Mouse (Mus musculus) bone marrow, adult 2 months (tissue): ENCODE measurements around the gene Tango6. TPM values are rescaled to one million over a fixed set of nuclear protein-coding genes. Genes with fewer than 3 reads are reported as not detected.

Experiments
- H3K27ac ChIP-seq: fragments of 200-500 bp; 2 replicates; pipeline ENCODE4 v1.5.1; 2012; ENCODE audit warnings: low read depth, mild to moderate bottlenecking, control low read depth, inconsistent platforms, low read length; ENCODE audit not compliant: control insufficient read depth, poor library complexity, insufficient read depth
- H3K4me1 ChIP-seq: fragments of 200-500 bp; 2 replicates; pipeline ENCODE4 v1.6.1; 2011; ENCODE audit warnings: low read length; ENCODE audit not compliant: control insufficient read depth, insufficient read depth
- H3K4me3 ChIP-seq: fragments of 200-500 bp; replicated peaks from 2 replicates; pipeline ENCODE3; 2011; ENCODE audit warnings: mild to moderate bottlenecking, low read depth, low read length, control low read depth; ENCODE audit not compliant: control insufficient read depth
- CTCF ChIP-seq: fragments of 200-500 bp; IDR thresholded peaks from 2 replicates; pipeline ENCODE4 v1.5.1; 2011; ENCODE audit warnings: low read length, control low read depth; ENCODE audit not compliant: control insufficient read depth, insufficient read depth
- POLR2A ChIP-seq: fragments of 200-500 bp; IDR thresholded peaks from 2 replicates; pipeline ENCODE4 v1.6.1; 2011; ENCODE audit warnings: low read depth, mild to moderate bottlenecking, control low read depth, low read length, borderline replicate concordance; ENCODE audit not compliant: control insufficient read depth
- WGBS: fragments of 180-500 bp; shearing (Covaris S2); methylation state at CpG from one replicate; pipeline ENCODE4 v1.1.7; 2018; 5-methylcytosine and 5-hydroxymethylcytosine counted together
- polyA plus RNA-seq: library from polyadenylated mRNA; stranded (reverse); fragments of >200 nt; gene quantifications from 2 replicates; pipeline ENCODE4 v1.2.4, GENCODE M21; 2011; ENCODE audit warnings: low replicate concordance; ENCODE audit not compliant: missing spikeins, insufficient read depth, insufficient read length

Tango6 gene
- polyA plus RNA-seq: 1.7 and 3.2 TPM in 2 replicates

GRCm38 (mm10) chr8:106682971-106683668 lies at the start of gene Tango6:
Gene Tango6 (plus strand): TSS chr8:106683068.
- TF ChIP-seq POLR2A (peak; percentile 90; the same call in 1 of the 2 replicates), CTCF (peak; percentile 66)
- WGBS: under 1% methylated on average over 50 of the region's 50 CpGs
- Histone ChIP-seq H3K27ac (peak within 1 kb of the TSS; percentile 76), H3K4me3 (peak within 1 kb of the TSS; percentile 92), H3K4me1 (peaks cover under 1% of the 10 kb centered on the region; the same call in 1 of the 2 replicates)

GRCm38 (mm10) chr8:106633361-106634158 lies 49.3 kb upstream of the Tango6 start:
- Histone ChIP-seq H3K4me1 (peaks cover 1% of the 10 kb centered on the region), H3K4me3 (no peak overlapping the region), H3K27ac (no peak overlapping the region; the same call in 1 of the 2 replicates)
- 33% methylated on average over 17 of the region's 17 CpGs for WGBS
- TF ChIP-seq CTCF (no peak), POLR2A (no peak)

- Histone ChIP-seq H3K4me3 (no peak overlapping the region), H3K4me1 (peaks cover 1% of the 10 kb centered on the region), H3K27ac (no peak overlapping the region)
- TF ChIP-seq POLR2A: no peak
- TF ChIP-seq CTCF: no peak
- WGBS: 14% methylated on average over 5 of the region's 5 CpGs
Observed at GRCm38 (mm10) chr8:106635284-106635683, 47.6 kb upstream of the Tango6 start.

GRCm38 (mm10) chr8:106637446-106637845 lies 45.4 kb upstream of the Tango6 start:
- TF ChIP-seq POLR2A (no peak), CTCF (no peak)
- Histone ChIP-seq H3K4me3 (no peak overlapping the region), H3K4me1 (peaks cover 1% of the 10 kb centered on the region), H3K27ac (no peak overlapping the region)
- WGBS: 83% methylated on average over 4 of the region's 4 CpGs

- TF ChIP-seq CTCF (no peak), POLR2A (no peak)
- WGBS: 84% methylated on average over 7 of the region's 7 CpGs
Observed at GRCm38 (mm10) chr8:106638768-106639295, 44.0 kb upstream of the Tango6 start.

GRCm38 (mm10) chr8:106640212-106640611 lies 42.7 kb upstream of the Tango6 start:
- WGBS: 80% methylated on average over 7 of the region's 7 CpGs
- H3K4me3 ChIP-seq: no peak overlapping the region
- H3K27ac ChIP-seq: no peak overlapping the region
- TF ChIP-seq CTCF (no peak), POLR2A (no peak)
- H3K4me1 ChIP-seq: no peaks in the 10 kb centered on the region

More at GRCm38 (mm10) chr8:106638768-106639295, 44.0 kb upstream of the Tango6 start:
- Histone ChIP-seq H3K4me1 (peaks cover 1% of the 10 kb centered on the region), H3K27ac (no peak overlapping the region), H3K4me3 (no peak overlapping the region)

- Histone ChIP-seq H3K4me1 (no peaks in the 10 kb centered on the region), H3K4me3 (no peak overlapping the region), H3K27ac (no peak overlapping the region)
- 85% methylated on average over 5 of the region's 5 CpGs for WGBS
- TF ChIP-seq CTCF: no peak
- TF ChIP-seq POLR2A: no peak
Observed at GRCm38 (mm10) chr8:106640921-106641320, 41.9 kb upstream of the Tango6 start.

- Histone ChIP-seq H3K4me3 (no peak overlapping the region), H3K4me1 (no peaks in the 10 kb centered on the region), H3K27ac (no peak overlapping the region)
- TF ChIP-seq CTCF: no peak
- TF ChIP-seq POLR2A: no peak
- 65% methylated on average over 2 of the region's 2 CpGs for WGBS
Observed at GRCm38 (mm10) chr8:106642172-106642571, 40.7 kb upstream of the Tango6 start.
